Mouse (Mus musculus): Measurements from ENCODE around the gene 1700020N01Rik. TPM values are rescaled to one million over a fixed set of nuclear protein-coding genes. Genes with fewer than 3 reads are reported as not detected.

1700020N01Rik gene
- not detected for total RNA-seq (2021)
- long read RNA-seq, experiment 1, result 0 reads
- long read RNA-seq, experiment 2, result 0 reads

DNA sequence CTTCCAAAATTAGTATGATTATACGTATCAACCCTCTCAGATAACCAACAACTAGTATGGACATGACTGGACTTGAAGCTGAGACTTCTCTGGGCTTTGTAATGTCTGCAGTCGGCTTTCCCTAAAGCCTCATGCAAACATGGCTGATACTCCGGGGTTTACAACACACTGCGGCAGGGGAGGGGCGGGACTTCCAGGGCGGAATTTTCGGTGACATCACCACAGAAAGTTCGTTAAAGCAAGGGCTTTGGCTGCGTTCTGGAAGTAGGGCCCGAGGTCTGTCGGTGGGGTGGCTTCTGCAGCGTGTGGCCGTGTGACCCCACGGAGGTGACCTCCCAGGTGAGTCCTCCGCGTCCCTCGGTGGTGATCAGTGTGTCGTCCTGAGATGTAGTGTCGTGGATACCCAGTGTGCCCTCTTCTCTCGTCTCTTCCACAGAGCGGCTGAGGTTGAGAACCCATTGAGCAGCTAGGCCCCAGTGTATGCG, at the start of gene 1700020N01Rik:
TSS of gene 1700020N01Rik (plus strand) at position 250 of the 485 bp plus-strand sequence.
- no peak for DNase-seq (ENCODE audit: low spot score in 2 of 2)
- intact Hi-C loops (cut with DNase I), result no loop called here

DNA sequence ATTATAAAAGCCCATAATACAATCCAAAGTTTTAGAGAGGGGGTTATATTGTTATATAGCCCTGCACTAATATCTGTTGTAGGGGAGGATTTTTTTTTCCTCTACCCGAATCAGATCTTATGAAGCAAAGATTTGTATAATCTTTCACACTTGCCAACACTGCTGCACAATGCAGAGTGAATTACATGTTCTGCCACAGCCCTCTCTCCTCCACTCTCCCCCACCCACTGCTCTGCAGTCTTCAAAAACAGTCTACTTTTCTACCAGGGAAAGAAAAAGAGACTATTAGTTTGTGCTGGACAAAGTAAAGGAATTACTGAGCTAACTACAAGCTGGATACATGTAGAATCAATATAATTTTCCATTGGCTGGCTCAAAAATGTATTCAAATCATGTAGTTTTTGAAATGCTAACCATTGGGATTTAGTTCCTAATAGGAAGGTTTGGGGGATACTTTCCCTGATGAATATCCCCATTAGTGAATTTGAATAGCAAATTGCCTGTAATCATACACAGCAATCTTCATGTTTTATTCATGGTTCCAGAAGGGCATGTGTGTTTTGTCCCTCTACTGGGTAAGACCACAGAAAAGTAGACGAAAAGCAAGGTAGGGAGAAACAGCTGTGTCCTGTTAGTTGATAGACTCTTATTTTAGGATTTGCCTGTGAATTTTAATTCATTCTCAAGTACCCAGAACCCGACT, 49.2 kb upstream of the 1700020N01Rik start:
- no peak for DNase-seq (ENCODE audit: low spot score in 2 of 2)
- intact Hi-C loops (cut with DNase I), result no loop called here

GRCm38 (mm10) chr10:21544721-21545120, 48.2 kb upstream of the 1700020N01Rik start:
- DNase-seq (ENCODE audit: low spot score in 2 of 2), result no peak
- intact Hi-C loops (cut with DNase I), result no loop called here

- no peak for DNase-seq (ENCODE audit: low spot score in 2 of 2)
- intact Hi-C loops (cut with DNase I), result no loop called here
These were observed 47.5 kb upstream of the 1700020N01Rik start for GRCm38 (mm10) chr10:21545446-21545845.

GRCm38 (mm10) chr10:21548871-21549505, 44.0 kb upstream of the 1700020N01Rik start:
- intact Hi-C loops (cut with DNase I), result no loop called here
- DNase-seq (ENCODE audit: low spot score in 2 of 2), result no peak

DNA sequence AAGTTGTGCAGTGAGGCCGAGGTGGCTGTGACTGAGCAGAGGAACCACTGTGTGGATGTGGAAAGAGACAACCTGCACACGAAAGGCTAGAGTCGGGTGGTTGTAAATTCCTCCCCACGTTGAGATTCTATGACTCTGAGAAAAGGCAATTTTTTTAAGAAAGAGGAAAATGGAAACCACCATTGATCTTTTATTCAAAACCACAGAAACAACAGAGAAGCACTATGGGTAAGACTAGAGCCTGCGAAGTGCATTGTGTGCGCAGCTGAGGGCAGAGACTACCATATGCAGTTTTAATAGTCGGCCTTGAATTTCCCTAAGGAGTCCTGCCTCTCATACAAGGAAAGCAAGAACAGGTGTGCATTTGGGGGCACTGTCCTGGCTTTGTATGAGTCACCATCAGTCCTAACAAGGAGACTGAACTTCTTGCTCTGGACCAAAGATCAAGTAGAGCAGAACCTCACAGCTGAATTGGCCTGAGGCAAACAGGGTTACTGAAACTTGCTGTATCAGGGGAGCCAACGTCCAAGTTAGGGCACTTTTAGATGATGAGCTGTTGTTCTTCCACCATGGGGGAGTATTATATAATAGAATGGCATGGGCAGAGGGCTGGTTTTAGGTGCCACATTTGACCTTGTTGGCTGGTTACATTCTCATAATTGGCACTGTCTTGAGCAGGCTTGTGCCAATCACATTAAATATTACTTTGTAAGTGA, 39.8 kb upstream of the 1700020N01Rik start:
- no peak for DNase-seq (ENCODE audit: low spot score in 2 of 2)
- intact Hi-C loops (cut with DNase I), result no loop called here

DNA sequence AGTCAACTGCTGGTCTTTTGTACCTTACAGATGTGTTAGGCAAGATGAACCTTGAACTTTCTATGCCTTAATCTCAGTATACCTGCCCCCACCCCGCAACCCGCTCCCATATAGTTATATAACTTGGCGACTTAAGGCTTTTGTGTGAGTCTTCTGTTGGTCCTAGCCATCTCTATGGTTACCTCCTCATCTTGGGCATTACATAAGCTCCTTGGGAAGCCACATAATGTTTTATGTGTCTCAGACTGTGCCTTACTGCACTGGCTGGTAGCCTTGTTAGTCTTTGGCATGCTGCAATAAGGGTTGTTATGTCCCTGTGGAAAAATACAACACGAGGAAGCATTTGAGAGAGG, 39.3 kb upstream of the 1700020N01Rik start:
- intact Hi-C loops (cut with DNase I), result no loop called here
- DNase-seq (ENCODE audit: low spot score in 2 of 2), result no peak

DNA sequence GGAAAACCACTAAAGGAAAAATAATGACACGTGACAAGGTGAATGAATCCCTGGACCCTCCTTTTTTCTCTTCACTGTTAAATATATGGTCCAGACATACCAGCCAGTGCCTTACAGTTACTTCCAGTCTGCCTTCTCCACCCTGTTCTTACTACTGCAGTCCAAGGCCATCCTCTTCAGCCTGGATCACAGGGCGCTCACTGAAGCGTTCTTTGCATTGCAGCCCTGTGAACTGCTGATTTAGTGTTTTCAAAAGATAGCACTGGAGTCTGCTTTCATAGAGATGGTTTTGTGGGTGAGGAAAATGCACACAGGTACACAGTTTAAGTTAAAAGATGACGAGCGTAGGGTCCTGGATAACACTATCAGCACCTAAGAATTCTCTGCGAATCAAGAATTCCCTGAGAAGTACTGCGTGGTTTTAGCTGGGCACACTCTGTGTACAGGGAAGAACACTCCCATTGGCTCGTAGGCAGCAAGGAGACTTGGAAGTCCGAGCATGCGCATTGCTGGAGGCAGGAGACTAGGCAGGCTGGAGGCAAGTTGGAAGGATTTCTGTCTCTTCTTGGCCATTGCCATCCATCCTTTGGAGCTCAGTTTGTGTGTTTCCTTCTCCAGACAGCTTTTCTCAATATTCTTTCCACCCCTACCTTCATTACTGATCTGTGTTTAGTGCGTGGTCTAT, 37.9 kb upstream of the 1700020N01Rik start:
- intact Hi-C loops (cut with DNase I), result no loop called here
- DNase-seq (ENCODE audit: low spot score in 2 of 2), result no peak

DNA sequence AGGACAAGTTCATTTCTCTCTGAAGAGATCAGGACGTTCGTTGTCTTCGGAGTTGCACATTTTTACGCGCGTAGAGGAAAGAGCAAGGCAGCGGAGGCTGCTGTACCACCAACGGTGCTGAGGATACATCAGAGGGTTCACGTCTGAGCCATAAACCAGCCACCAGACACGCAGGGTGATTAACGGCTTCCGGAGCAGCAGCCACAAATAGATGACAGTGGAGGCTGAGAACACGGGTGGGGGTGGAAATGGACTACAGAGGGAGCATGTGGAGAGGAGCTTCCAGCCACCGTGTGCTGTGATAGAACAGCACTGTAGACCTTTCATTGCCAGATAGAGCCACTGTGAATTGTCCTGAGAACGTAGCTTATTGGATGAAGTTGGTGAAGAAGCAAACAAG, 33.2 kb upstream of the 1700020N01Rik start:
- no peak for DNase-seq (ENCODE audit: low spot score in 2 of 2)
- intact Hi-C loops (cut with DNase I), result no loop called here

DNA sequence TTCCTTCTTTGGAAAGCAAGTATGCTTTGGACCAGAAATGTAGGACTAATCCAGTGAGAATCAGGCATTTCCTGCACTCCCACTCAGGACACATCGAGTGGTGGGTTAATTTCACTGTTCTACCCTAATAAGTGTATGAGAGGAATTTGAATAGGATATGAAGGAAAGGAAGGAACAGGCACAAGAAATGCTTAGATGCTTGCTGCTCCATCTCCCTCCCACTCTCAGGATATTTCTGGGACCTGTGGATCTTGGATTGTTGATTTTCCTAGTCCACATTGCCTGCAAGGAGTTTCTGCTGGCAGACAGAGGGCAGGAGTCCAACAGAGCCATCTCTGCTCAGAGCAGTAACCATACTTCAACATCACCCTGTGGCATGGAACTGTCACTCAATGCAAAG, 31.8 kb upstream of the 1700020N01Rik start:
- DNase-seq (ENCODE audit: low spot score in 2 of 2), result peak in 1 of 2 experiments; percentile 15
- intact Hi-C loops (cut with DNase I), result no loop called here

DNA sequence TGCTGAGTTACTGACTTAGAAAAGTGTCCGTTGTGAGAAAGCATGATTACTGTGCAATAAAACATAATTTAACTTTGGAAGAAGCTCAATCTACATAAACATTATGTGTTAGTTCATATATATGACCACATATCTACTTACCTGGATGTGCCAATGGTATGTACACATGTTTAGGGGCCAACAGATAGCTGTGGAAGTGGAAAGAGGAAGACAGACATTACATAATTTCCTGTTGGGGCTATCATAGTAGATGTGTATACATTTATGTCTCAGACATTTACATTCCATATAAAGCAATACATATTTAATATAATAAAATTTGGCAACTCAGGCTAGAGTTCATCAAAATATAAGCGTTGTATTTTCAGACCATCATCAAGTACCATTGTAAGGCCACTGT, 29.5 kb upstream of the 1700020N01Rik start:
- intact Hi-C loops (cut with DNase I), result no loop called here
- DNase-seq (ENCODE audit: low spot score in 2 of 2), result no peak

GRCm38 (mm10) chr10:21564189-21564588, 28.8 kb upstream of the 1700020N01Rik start:
- DNase-seq (ENCODE audit: low spot score in 2 of 2), result no peak
- intact Hi-C loops (cut with DNase I), result no loop called here

DNA sequence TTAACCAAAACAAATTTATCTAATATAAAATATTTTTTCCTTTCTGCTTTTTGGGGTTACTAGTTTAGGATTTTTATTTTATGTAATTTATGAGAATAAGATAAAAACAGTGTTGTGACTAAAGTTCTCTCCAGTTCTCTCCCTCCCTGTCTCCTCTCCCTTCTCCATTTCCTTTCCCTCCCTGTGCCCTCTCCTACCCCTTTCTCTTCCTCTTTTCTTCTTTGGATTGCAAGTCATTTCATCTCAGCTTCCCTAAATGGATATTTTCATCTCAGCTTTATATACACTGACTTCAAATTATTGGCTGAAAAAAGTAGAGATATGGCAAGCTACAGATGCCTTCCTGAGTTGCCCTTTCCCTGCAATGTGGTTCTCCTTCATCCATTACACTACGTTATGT, 26.9 kb upstream of the 1700020N01Rik start:
- intact Hi-C loops (cut with DNase I), result no loop called here
- DNase-seq (ENCODE audit: low spot score in 2 of 2), result no peak

GRCm38 (mm10) chr10:21571615-21572014, 21.3 kb upstream of the 1700020N01Rik start:
- intact Hi-C loops (cut with DNase I), result no loop called here
- no peak for DNase-seq (ENCODE audit: low spot score in 2 of 2)

- no peak for DNase-seq (ENCODE audit: low spot score in 2 of 2)
- intact Hi-C loops (cut with DNase I), result no loop called here
These were observed 19.2 kb upstream of the 1700020N01Rik start for GRCm38 (mm10) chr10:21573713-21574112.

DNA sequence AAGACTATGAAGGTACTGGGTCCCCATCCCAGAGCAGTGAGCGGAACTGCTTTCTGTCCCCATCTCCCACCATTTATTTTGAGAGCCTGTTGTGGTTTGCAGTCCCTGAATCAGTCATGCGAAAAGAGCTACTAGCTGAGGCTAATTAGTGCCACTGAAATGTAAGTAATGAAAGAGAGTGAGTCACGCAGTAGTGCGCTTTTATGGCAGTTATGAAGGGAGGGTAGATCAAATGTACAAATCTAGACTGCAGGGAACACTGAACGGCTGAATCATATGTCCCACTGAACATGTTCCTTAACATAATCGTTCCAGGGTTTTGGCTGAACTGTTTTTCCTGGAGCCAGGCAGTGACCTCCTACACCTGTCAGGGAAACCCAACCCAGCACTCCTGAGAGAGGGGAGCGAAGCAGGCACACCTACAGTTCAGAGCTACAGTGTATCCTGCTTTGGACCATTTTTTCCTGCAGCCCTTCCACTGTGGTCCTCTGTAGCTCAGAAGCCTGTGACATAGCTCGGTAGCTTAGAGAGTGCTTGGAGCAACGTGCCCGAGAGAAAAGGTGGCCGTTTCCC, 17.1 kb upstream of the 1700020N01Rik start:
- no peak for DNase-seq (ENCODE audit: low spot score in 2 of 2)
- intact Hi-C loops (cut with DNase I), result no loop called here

- intact Hi-C loops (cut with DNase I), result no loop called here
- no peak for DNase-seq (ENCODE audit: low spot score in 2 of 2)
These were observed 15.1 kb upstream of the 1700020N01Rik start for GRCm38 (mm10) chr10:21577798-21578197.

DNA sequence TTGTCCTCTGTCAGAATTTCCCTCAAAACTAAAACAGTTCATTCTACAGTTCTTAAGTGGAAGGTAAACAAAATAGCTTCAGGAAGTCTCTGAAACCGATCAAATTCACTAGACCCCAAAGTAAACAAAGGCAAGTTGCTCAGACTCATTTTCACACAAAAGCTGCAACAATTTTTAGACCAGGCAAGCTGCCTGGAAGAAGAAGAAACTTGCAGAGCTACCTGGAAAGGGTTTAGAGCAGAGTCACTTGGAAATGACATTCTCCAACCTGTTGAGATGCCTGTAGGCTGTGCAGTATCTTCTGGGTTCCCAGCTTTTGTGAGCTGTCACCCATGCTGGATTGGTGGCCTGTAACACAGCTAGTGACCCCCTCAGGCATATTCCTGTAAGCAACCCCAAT, 11.4 kb upstream of the 1700020N01Rik start:
- intact Hi-C loops (cut with DNase I), result no loop called here
- DNase-seq (ENCODE audit: low spot score in 2 of 2), result no peak

DNA sequence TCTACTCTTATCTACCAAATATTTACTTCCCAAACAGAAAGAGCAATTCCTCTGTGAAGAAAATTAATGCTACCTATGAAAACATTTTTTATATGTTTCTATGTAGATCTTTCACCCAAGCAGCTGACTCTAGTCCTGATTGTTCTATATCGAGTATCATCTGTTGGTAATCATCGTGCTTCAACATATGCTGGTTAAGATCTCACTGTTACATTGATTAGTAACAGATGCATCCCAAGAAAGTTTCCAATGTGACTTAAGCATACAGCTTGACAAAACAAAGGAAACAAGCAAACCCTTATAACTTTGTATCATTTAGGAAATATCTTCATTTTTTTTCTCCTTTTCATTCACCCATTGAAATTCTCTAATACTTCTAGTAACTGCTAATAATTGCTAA, 5.9 kb upstream of the 1700020N01Rik start:
- DNase-seq (ENCODE audit: low spot score in 2 of 2), result no peak

More for the DNA sequence above, 5.9 kb upstream of the 1700020N01Rik start:
- intact Hi-C loops (cut with DNase I), result no loop called here
